Mouse (Mus musculus) ES-E14 (cell line): ENCODE results near the gene Lyrm7. TPM values are rescaled to one million over a fixed set of nuclear protein-coding genes. Genes with fewer than 3 reads are reported as not detected.

Experiments used
- DNase-seq: peaks from one replicate; pipeline ENCODE4 v3.0.0-alpha.2; 2013; ENCODE audit warnings: low read depth, low spot score
- H3K27ac ChIP-seq: 2 replicates; pipeline ENCODE4 v1.5.1; 2012; ENCODE audit warnings: low read depth, mild to moderate bottlenecking, low read length, moderate library complexity, mixed read lengths; ENCODE audit not compliant: poor library complexity, insufficient read depth, severe bottlenecking
- H3K36me3 ChIP-seq: 2 replicates; pipeline ENCODE4 v1.6.1; 2012; ENCODE audit warnings: mild to moderate bottlenecking, low read length, moderate library complexity, mixed read lengths; ENCODE audit not compliant: control insufficient read depth, poor library complexity, insufficient read depth, severe bottlenecking
- H3K4me1 ChIP-seq, 2 experiments: fragments of 150-350 bp in 1 of 2; sonication (generic) in 1 of 2; 2 replicates each; pipeline ENCODE4 v1.6.1; 2012; ENCODE audit warnings: low read length in 2 of 2, mild to moderate bottlenecking in 1 of 2, mixed read lengths in 1 of 2; ENCODE audit not compliant: control insufficient read depth in 2 of 2, insufficient read depth in 2 of 2, poor library complexity in 1 of 2
- H3K4me3 ChIP-seq, 2 experiments: fragments of 150-350 bp in 1 of 2; sonication (generic) in 1 of 2; 2 replicates each; pipeline ENCODE4 v1.5.1; 2012; ENCODE audit warnings: low read length in 2 of 2, low read depth in 1 of 2, mild to moderate bottlenecking in 1 of 2, mixed read lengths in 1 of 2; ENCODE audit not compliant: insufficient read depth in 1 of 2, poor library complexity in 1 of 2, severe bottlenecking in 1 of 2
- H3K9ac ChIP-seq: 2 replicates; pipeline ENCODE4 v1.6.1; 2012; ENCODE audit warnings: low read depth, mild to moderate bottlenecking, low read length, mixed read lengths; ENCODE audit not compliant: poor library complexity, insufficient read depth, severe bottlenecking
- H3K9me3 ChIP-seq: fragments of 150-350 bp; sonication (generic); 2 replicates; pipeline ENCODE4 v1.6.1; 2012; ENCODE audit warnings: low read depth, mild to moderate bottlenecking, low read length; ENCODE audit not compliant: control insufficient read depth, insufficient read depth
- CHD2 ChIP-seq: IDR thresholded peaks from 2 replicates; pipeline ENCODE4 v1.6.1; 2014; ENCODE audit warnings: mild to moderate bottlenecking, low read depth, low read length, inconsistent platforms
- HCFC1 ChIP-seq: IDR thresholded peaks from 2 replicates; pipeline ENCODE4 v1.6.1; 2012; ENCODE audit warnings: low read length, inconsistent platforms, borderline replicate concordance; ENCODE audit not compliant: insufficient read depth
- MAFK ChIP-seq: IDR thresholded peaks from 2 replicates; pipeline ENCODE4 v1.6.1; 2014; ENCODE audit warnings: mild to moderate bottlenecking, low read depth, low read length, inconsistent platforms; ENCODE audit not compliant: insufficient read depth
- ZC3H11A ChIP-seq: IDR thresholded peaks from 2 replicates; pipeline ENCODE4 v1.6.1; 2012; ENCODE audit warnings: low read depth, mild to moderate bottlenecking, inconsistent platforms, low read length, borderline replicate concordance
- ZNF384 ChIP-seq: IDR thresholded peaks from 2 replicates; pipeline ENCODE4 v1.6.1; 2012; ENCODE audit warnings: low read depth, low read length, inconsistent platforms
- in situ Hi-C, 2 experiments: fragments of 600-800 bp; cut with MboI; formaldehyde crosslinking; loops; one replicate each; pipeline ENCODE4 v1.15.1; 2025; ENCODE audit warnings: low sequenced_read_pairs in 2 of 2, inconsistent platforms in 1 of 2; ENCODE audit not compliant: unreplicated experiment in 2 of 2
- total RNA-seq: library from RNA; depleted of rRNA; stranded (reverse); fragments of 300-350 nt; gene quantifications from 2 replicates; pipeline ENCODE4 v1.2.3, GENCODE M21; 2012

Lyrm7 gene
- total RNA-seq, 1 experiment: 0.98 TPM

DNA sequence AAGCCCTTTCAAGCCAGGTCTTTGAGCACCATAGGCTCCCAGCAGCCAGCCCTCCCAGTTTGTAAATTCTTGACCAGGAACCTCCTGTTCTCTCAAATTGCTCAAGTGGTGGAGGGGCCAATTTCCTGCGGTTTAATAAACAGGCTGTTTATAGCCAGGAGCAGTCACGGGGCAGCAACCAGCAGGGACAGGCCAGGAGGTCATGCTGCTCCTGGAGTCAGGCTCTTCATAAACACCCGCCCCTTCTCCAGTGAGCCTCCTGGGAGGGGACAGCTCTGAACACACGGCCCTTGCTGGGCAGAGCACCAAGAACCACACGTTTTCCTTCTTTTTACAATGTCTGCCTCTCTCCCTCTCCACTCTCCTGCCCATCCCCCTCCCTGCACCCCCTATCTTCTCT lies 24.2 kb upstream of the Lyrm7 start:
- peaks cover 5 to 15% of the 10 kb centered on the region in 2 experiments for H3K4me1 ChIP-seq
- no peak overlapping the region for H3K4me3 ChIP-seq
- no peaks in the 10 kb centered on the region for H3K9me3 ChIP-seq
- H3K9ac ChIP-seq: no peak overlapping the region
- no peak for TF ChIP-seq MAFK
- TF ChIP-seq HCFC1: no peak
- no peak for TF ChIP-seq CHD2
- in situ Hi-C loops: loop anchor here in 1 of 2 experiments (10.0 kb wide), 1 partner anchor 100 kb away; no protein-coding TSS in a partner anchor
- H3K27ac ChIP-seq: no peak overlapping the region
- H3K36me3 ChIP-seq: no peaks in the 10 kb centered on the region
- no peak for DNase-seq

DNA sequence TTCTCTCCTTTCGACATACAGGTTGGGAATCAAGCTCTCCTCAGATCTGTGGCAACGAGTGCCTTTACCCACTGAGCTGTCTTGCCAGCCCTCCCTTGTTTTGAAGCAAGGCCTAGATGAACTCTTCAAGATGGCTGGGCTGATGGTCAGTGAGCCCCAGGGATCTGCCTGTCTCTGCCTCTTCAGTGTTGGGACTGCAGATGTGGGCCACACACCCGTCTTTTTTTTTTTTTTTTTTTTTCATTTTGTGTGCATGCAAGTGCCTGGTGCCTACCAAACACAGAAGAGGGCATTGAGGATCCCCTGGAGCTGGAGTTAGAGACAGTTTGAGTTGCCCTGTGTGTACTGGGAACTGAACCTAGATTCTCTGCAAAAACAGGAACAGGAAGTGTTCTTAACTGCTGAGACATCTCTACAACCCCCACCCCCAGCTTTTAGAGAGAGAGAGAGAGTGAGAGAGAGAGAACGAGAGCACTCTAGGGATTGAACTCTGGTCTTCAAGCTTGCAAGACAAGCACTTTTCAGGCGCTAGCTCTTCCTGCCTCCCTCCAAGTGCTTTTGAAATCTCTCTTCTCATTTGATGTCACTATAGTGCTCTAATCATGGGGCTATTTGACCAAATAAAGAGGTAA lies 23.6 kb upstream of the Lyrm7 start:
- TF ChIP-seq ZC3H11A: no peak
- no peak for TF ChIP-seq MAFK
- TF ChIP-seq CHD2: no peak
- TF ChIP-seq ZNF384: no peak
- no peak for TF ChIP-seq HCFC1
- no peaks in the 10 kb centered on the region for H3K36me3 ChIP-seq
- H3K9me3 ChIP-seq: no peaks in the 10 kb centered on the region
- no peak overlapping the region for H3K9ac ChIP-seq
- H3K4me1 ChIP-seq: peaks cover 5 to 15% of the 10 kb centered on the region in 2 experiments
- DNase-seq: no peak
- no peak overlapping the region for H3K27ac ChIP-seq
- no peak overlapping the region for H3K4me3 ChIP-seq
- in situ Hi-C loops: loop anchor here in 1 of 2 experiments (10.0 kb wide), 1 partner anchor 100 kb away; no protein-coding TSS in a partner anchor

DNA sequence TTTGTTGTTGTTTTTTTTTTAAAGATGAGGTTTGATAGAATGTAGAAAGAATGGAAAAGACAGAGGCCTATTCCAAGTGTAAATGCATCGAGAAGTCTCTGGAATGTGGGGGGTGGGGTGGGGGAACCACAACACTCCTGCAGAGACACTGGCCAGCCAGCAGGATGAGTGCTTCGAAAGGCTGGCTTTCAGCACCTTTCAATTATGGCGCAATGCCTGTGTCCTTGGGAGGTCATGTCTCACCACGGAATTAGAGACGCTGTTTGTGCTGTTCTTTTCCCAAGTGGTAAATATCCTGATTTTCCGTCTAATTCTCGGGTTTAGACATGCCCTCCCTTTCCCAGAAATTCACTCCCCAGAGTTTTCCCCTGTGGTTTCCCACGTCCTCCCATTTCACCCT lies 22.0 kb upstream of the Lyrm7 start:
- no peaks in the 10 kb centered on the region for H3K9me3 ChIP-seq
- H3K27ac ChIP-seq: no peak overlapping the region
- in situ Hi-C loops: loop anchor here in 1 of 2 experiments (10.0 kb wide), 1 partner anchor 102 kb away; no protein-coding TSS in a partner anchor
- H3K36me3 ChIP-seq: no peaks in the 10 kb centered on the region
- 0 out of 2 replicates have a peak overlapping the region, but pooled peaks have one; percentile 16 for H3K9ac ChIP-seq
- TF ChIP-seq CHD2 (no peak), HCFC1 (no peak), ZNF384 (no peak), ZC3H11A (no peak), MAFK (no peak)
- no peak for DNase-seq
- peaks cover 4 to 15% of the 10 kb centered on the region in 2 experiments for H3K4me1 ChIP-seq
- no peak overlapping the region for H3K4me3 ChIP-seq

DNA sequence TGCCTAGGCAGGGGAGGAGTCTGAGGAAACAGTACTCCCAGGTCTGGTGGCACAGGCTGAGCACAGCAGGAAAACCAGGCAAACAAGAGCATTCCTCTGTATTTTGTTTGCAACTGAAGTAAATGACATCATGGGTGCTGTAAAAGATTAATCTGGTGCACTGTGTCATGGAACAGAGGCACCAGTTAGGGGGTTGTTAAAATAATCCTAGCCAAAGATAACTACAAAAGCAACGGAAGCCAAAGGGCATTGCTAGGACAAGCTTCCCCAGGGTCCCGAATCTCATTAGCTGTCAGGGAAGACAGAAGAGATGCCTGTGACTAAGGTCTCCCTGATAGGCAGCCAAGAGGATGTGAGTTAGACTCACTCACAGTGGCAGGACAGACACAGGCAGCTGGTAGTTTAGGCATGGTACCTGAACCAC lies 20.3 kb upstream of the Lyrm7 start:
- H3K9ac ChIP-seq: no peak overlapping the region
- in situ Hi-C loops: loop anchor here in 1 of 2 experiments (10.0 kb wide), 1 partner anchor 104 kb away; no protein-coding TSS in a partner anchor

More for the DNA sequence above, 20.3 kb upstream of the Lyrm7 start:
- TF ChIP-seq MAFK: no peak
- no peak for TF ChIP-seq CHD2
- TF ChIP-seq ZC3H11A: no peak
- no peak for TF ChIP-seq ZNF384
- TF ChIP-seq HCFC1: no peak
- H3K4me1 ChIP-seq: peaks cover 4 to 15% of the 10 kb centered on the region in 2 experiments
- no peaks in the 10 kb centered on the region for H3K9me3 ChIP-seq
- no peak overlapping the region for H3K27ac ChIP-seq
- DNase-seq: no peak
- no peak overlapping the region for H3K4me3 ChIP-seq
- no peaks in the 10 kb centered on the region for H3K36me3 ChIP-seq
